Mouse (Mus musculus) brain, embryonic 14.5 days (tissue): Measurements from ENCODE around the gene Aagab.

ENCODE experiments used
- CTCF ChIP-seq: fragments of 200-500 bp; IDR thresholded peaks from 2 replicates; pipeline ENCODE4 v1.5.1; 2012; ENCODE audit warnings: inconsistent platforms, mild to moderate bottlenecking, moderate library complexity, borderline replicate concordance; ENCODE audit not compliant: insufficient read depth, insufficient read length; ENCODE audit errors: extremely low read depth
- POLR2A ChIP-seq: fragments of 200-500 bp; IDR thresholded peaks from 2 replicates; pipeline ENCODE4 v1.6.1; 2012; ENCODE audit warnings: mild to moderate bottlenecking, inconsistent platforms, borderline replicate concordance; ENCODE audit not compliant: poor library complexity, insufficient read depth, insufficient read length, severe bottlenecking; ENCODE audit errors: extremely low read depth

- no peak for TF ChIP-seq POLR2A
- TF ChIP-seq CTCF: no peak
These were observed 5.5 kb downstream of the Aagab start for GRCm38 (mm10) chr9:63608006-63608405.
